Mouse (Mus musculus) spleen, postnatal 0 days (tissue): ENCODE measurements around the gene Clec4a4. TPM values are rescaled to one million over a fixed set of nuclear protein-coding genes. Genes with fewer than 3 reads are reported as not detected.

Experiments used
- polyA plus RNA-seq: library from polyadenylated mRNA; unstranded; fragments of >200 nt; fragmentation: Nextera tagmentation; extraction: Ambion mirVana; gene quantifications from 2 replicates; pipeline ENCODE4 v1.2.1, GENCODE M21; 2015

The Clec4a4 gene
- 0.25 and 0.30 TPM in 2 replicates for polyA plus RNA-seq

GRCm38 (mm10) chr6:122989876-122990437 lies at the start of gene Clec4a4:
Gene Clec4a4 (plus strand): TSS chr6:122990367.

GRCm38 (mm10) chr6:122952401-122952800 lies 37.8 kb upstream of the Clec4a4 start, which contains the start of gene Clec4a3:
Gene Clec4a3 (plus strand): TSS chr6:122952515.

GRCm38 (mm10) chr6:123049742-123050372 lies 59.7 kb downstream of the Clec4a4 start, which contains the start of gene Clec4b1:
Gene Clec4b1 (plus strand): TSS chr6:123049962.

Other genes starting within 250 kb of the Clec4a4 start
- gene Slc2a3, start 188.7 kb upstream of the Clec4a4 start, polyA plus RNA-seq = 18.5 and 24.5 TPM in 2 replicates
- 2.8 and 3.1 TPM in 2 replicates for gene Foxj2, start 170.5 kb upstream of the Clec4a4 start, polyA plus RNA-seq
- gene C3ar1, start 134.2 kb upstream of the Clec4a4 start, polyA plus RNA-seq = 0.77 and 1.4 TPM in 2 replicates
- 15.6 and 16.4 TPM in 2 replicates for gene Necap1, start 115.9 kb upstream of the Clec4a4 start, polyA plus RNA-seq
- gene Clec4a1, start 68.5 kb upstream of the Clec4a4 start, polyA plus RNA-seq = 9.9 and 14.6 TPM in 2 replicates
- gene Clec4a3, start 37.9 kb upstream of the Clec4a4 start, polyA plus RNA-seq = 14.4 and 20.0 TPM in 2 replicates
- 1.5 and 2.2 TPM in 2 replicates for gene Clec4b1, start 59.6 kb downstream of the Clec4a4 start, polyA plus RNA-seq
- 34.7 and 46.2 TPM in 2 replicates for gene Clec4a2, start 116.1 kb downstream of the Clec4a4 start, polyA plus RNA-seq
- 0.13 and 0.25 TPM in 2 replicates for gene Clec4b2, start 182.5 kb downstream of the Clec4a4 start, polyA plus RNA-seq
- gene Clec4n, start 239.5 kb downstream of the Clec4a4 start, polyA plus RNA-seq = 17.1 and 30.0 TPM in 2 replicates